Mouse (Mus musculus) G1E (cell line): ENCODE results near the gene Gm19668.

Source experiments
- CTCF ChIP-seq: IDR thresholded peaks from 2 replicates; pipeline ENCODE4 v1.5.1; 2012; ENCODE audit warnings: low read depth, low read length, inconsistent platforms, mixed read lengths
- GATA1 ChIP-seq: IDR thresholded peaks from 2 replicates; pipeline ENCODE4 v1.6.1; 2012; ENCODE audit warnings: borderline replicate concordance, low read length, inconsistent platforms, mixed read lengths
- GATA2 ChIP-seq: IDR thresholded peaks from 2 replicates; pipeline ENCODE4 v1.6.1; 2012; ENCODE audit warnings: low read depth, low read length, inconsistent platforms, borderline replicate concordance
- POLR2AphosphoS5 ChIP-seq: IDR thresholded peaks from 2 replicates; pipeline ENCODE4 v1.6.1; 2012; ENCODE audit warnings: low read depth, low read length, inconsistent platforms; ENCODE audit not compliant: insufficient replicate concordance
- TAL1 ChIP-seq: conservative IDR thresholded peaks from 2 replicates; pipeline ENCODE4 v1.6.1; 2012; ENCODE audit warnings: low read depth, low read length, inconsistent platforms, mixed read lengths

DNA sequence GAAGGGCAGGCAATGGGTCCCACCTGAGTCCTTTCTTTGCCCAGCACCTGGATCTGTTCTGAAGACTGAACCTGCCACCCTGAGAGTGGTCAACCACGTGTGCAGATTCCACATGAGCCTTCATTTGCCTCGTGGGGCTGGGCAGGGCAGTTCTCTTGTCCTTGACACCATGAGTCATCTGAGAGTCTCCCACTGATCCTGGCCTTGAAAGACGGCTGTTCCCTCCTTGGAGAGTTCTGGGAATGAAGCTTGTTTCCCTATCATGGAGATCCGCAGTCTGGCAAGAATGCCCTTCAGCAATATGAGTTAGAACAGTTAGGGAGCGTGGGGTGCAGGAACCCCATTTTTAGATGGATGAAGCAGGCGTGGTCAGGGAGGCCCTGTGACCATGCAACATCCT, 40.1 kb upstream of the Gm19668 start:
- TF ChIP-seq CTCF (no peak), GATA1 (no peak), TAL1 (no peak), GATA2 (no peak), POLR2AphosphoS5 (no peak)
